Mouse (Mus musculus): ENCODE measurements around the gene Amer2.

DNA sequence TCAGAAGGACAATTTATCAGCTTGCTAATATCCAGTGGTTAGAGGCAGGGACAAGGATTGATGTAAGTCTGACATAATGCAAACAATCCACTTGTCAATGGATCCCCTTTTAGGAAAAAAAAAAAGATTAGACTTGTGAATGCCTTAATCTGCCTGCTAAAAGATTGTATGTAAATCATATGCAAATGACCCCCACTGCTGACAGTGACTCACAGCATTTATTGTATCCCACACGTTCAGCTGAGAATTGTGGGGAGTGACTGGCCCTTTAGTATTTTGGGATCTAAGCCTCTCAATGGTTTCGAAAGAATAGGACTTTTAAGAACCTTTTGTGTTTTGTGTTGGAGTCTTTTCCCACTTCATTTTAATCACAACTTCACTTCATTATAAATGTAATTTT lies 30.2 kb downstream of the Amer2 start:
- TF ChIP-seq CTCF (IDR thresholded peaks at IDR 0.05; ENCODE audit: extremely low read depth, insufficient read length, insufficient replicate concordance, low read depth, low read length) (no peak), POLR2A (IDR thresholded peaks at IDR 0.05; ENCODE audit: low read depth, low read length) (no peak)

Data from small intestine, adult 2 months (tissue).